Mouse (Mus musculus) G1E (cell line): ENCODE data around the gene Map3k20. TPM values are rescaled to one million over a fixed set of nuclear protein-coding genes. Genes with fewer than 3 reads are reported as not detected.

Experiments
- ATAC-seq: 2 replicates; pipeline ENCODE4 v1.8.0; 2016; ENCODE audit warnings: mild to moderate bottlenecking; ENCODE audit not compliant: insufficient number of reproducible peaks, poor library complexity, low FRiP score, severe bottlenecking; ENCODE audit errors: extremely low read depth
- DNase-seq: peaks from one replicate; pipeline ENCODE4 v3.0.0; 2012; ENCODE audit warnings: low spot score
- H3K27me3 ChIP-seq: 2 replicates; pipeline ENCODE4 v1.6.1; 2012; ENCODE audit warnings: mild to moderate bottlenecking, low read length, inconsistent platforms; ENCODE audit not compliant: insufficient read depth
- H3K36me3 ChIP-seq: replicated peaks from 2 replicates; pipeline ENCODE3; 2012; ENCODE audit warnings: mild to moderate bottlenecking, inconsistent platforms
- H3K4me1 ChIP-seq: 2 replicates; pipeline ENCODE4 v1.6.1; 2012; ENCODE audit warnings: low read depth, low read length, inconsistent platforms, mixed read lengths; ENCODE audit not compliant: insufficient read depth
- H3K4me3 ChIP-seq: 2 replicates; pipeline ENCODE4 v1.5.1; 2012; ENCODE audit warnings: low read depth, mild to moderate bottlenecking, inconsistent platforms, low read length, moderate library complexity, mixed read lengths
- H3K9me3 ChIP-seq: replicated peaks from 2 replicates; pipeline ENCODE4 v1.6.1; 2012; ENCODE audit warnings: inconsistent platforms
- CTCF ChIP-seq: IDR thresholded peaks from 2 replicates; pipeline ENCODE4 v1.5.1; 2012; ENCODE audit warnings: low read depth, low read length, inconsistent platforms, mixed read lengths
- GATA1 ChIP-seq: IDR thresholded peaks from 2 replicates; pipeline ENCODE4 v1.6.1; 2012; ENCODE audit warnings: borderline replicate concordance, low read length, inconsistent platforms, mixed read lengths
- GATA2 ChIP-seq: IDR thresholded peaks from 2 replicates; pipeline ENCODE4 v1.6.1; 2012; ENCODE audit warnings: low read depth, low read length, inconsistent platforms, borderline replicate concordance
- POLR2AphosphoS5 ChIP-seq: IDR thresholded peaks from 2 replicates; pipeline ENCODE4 v1.6.1; 2012; ENCODE audit warnings: low read depth, low read length, inconsistent platforms; ENCODE audit not compliant: insufficient replicate concordance
- TAL1 ChIP-seq: conservative IDR thresholded peaks from 2 replicates; pipeline ENCODE4 v1.6.1; 2012; ENCODE audit warnings: low read depth, low read length, inconsistent platforms, mixed read lengths
- polyA plus RNA-seq: library from polyadenylated mRNA; stranded (reverse); fragments of >175 nt; gene quantifications from 2 replicates; pipeline ENCODE4 v1.2.3, GENCODE M21; 2012
- total RNA-seq, 2 experiments: library from RNA; stranded (forward) in 1 of 2; stranded (reverse) in 1 of 2; fragments of 200-1000 nt in 1 of 2; fragments of >200 nt in 1 of 2; fragmentation: Nextera tagmentation in 1 of 2; gene quantifications; 2 replicates each; pipeline ENCODE4 v1.2.3; 2014 to 2017

Map3k20 gene
- total and polyA plus RNA-seq, 3 experiments, result 2.3 to 60.5 (median 23.2) TPM

GRCm38 (mm10) chr2:72446615-72447014 is 161.2 kb downstream of the Map3k20 start:
- Histone ChIP-seq H3K4me3 (no peak overlapping the region), H3K27me3 (0 out of 2 replicates have a peak, but pooled peaks cover 4% of the 10 kb centered on the region), H3K36me3 (peaks cover 15% of the 10 kb centered on the region), H3K9me3 (no peaks in the 10 kb centered on the region), H3K4me1 (peaks cover 3% of the 10 kb centered on the region; the same call in 1 of the 2 replicates)
- TF ChIP-seq POLR2AphosphoS5, result no peak
- no peak for TF ChIP-seq TAL1
- TF ChIP-seq GATA2, result no peak
- TF ChIP-seq GATA1, result no peak
- no peak for TF ChIP-seq CTCF
- ATAC-seq (no peak), DNase-seq (no peak)

GRCm38 (mm10) chr2:72453563-72453962 is 168.1 kb downstream of the Map3k20 start:
- Histone ChIP-seq H3K36me3 (no peaks in the 10 kb centered on the region), H3K4me1 (no peaks in the 10 kb centered on the region), H3K9me3 (no peaks in the 10 kb centered on the region), H3K4me3 (no peak overlapping the region), H3K27me3 (0 out of 2 replicates have a peak, but pooled peaks cover 4% of the 10 kb centered on the region)
- TF ChIP-seq GATA1, result no peak
- TF ChIP-seq POLR2AphosphoS5, result no peak
- no peak for TF ChIP-seq TAL1
- TF ChIP-seq CTCF, result no peak
- no peak for TF ChIP-seq GATA2
- ATAC-seq (no peak), DNase-seq (no peak)

DNA sequence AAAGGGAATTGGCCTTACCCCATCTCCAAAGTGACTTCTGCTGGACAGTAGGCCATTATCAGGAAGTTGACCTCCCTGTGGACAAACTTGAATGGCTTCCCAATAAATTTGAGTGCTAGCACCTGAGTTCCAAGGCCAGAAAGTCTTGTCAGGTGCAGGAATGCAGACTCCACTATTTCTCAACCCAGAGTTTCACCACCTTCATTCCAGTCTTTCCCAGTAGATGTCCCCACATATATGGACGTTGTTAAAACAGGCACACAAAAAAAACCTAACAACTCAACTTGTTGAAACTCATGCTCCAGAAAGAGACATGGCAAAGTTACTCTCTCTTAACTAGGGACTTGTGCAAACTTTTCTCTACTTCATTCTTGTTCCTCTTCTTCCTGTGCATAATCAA is 170.8 kb downstream of the Map3k20 start:
- H3K9me3 ChIP-seq, result no peaks in the 10 kb centered on the region
- H3K27me3 ChIP-seq, result no peaks in the 10 kb centered on the region
- no peak for ATAC-seq

GRCm38 (mm10) chr2:72464376-72465014 is 179.1 kb downstream of the Map3k20 start:
- H3K4me3 ChIP-seq, result no peak overlapping the region; the same call in 1 of the 2 replicates

More for the DNA sequence above, 170.8 kb downstream of the Map3k20 start:
- no peak for DNase-seq
- H3K4me1 ChIP-seq, result no peaks in the 10 kb centered on the region
- H3K4me3 ChIP-seq, result no peak overlapping the region
- no peak for TF ChIP-seq GATA1
- no peak for TF ChIP-seq CTCF
- no peak for TF ChIP-seq POLR2AphosphoS5
- no peak for TF ChIP-seq TAL1
- TF ChIP-seq GATA2, result no peak
- no peaks in the 10 kb centered on the region for H3K36me3 ChIP-seq

GRCm38 (mm10) chr2:72467604-72468003 is 182.2 kb downstream of the Map3k20 start:
- Histone ChIP-seq H3K36me3 (no peaks in the 10 kb centered on the region), H3K4me1 (peaks cover 30% of the 10 kb centered on the region), H3K4me3 (no peak overlapping the region), H3K9me3 (no peaks in the 10 kb centered on the region), H3K27me3 (no peaks in the 10 kb centered on the region)
- DNase-seq (no peak), ATAC-seq (no peak)
- TF ChIP-seq GATA1, result no peak
- no peak for TF ChIP-seq GATA2

More at GRCm38 (mm10) chr2:72464376-72465014, 179.1 kb downstream of the Map3k20 start:
- Histone ChIP-seq H3K36me3 (no peaks in the 10 kb centered on the region), H3K9me3 (no peaks in the 10 kb centered on the region), H3K4me1 (peaks cover 15% of the 10 kb centered on the region), H3K27me3 (no peaks in the 10 kb centered on the region)
- no peak for DNase-seq
- ATAC-seq, result peak; percentile 54
- TF ChIP-seq CTCF, result no peak
- no peak for TF ChIP-seq TAL1
- TF ChIP-seq POLR2AphosphoS5, result no peak
- no peak for TF ChIP-seq GATA1
- TF ChIP-seq GATA2, result no peak

DNA sequence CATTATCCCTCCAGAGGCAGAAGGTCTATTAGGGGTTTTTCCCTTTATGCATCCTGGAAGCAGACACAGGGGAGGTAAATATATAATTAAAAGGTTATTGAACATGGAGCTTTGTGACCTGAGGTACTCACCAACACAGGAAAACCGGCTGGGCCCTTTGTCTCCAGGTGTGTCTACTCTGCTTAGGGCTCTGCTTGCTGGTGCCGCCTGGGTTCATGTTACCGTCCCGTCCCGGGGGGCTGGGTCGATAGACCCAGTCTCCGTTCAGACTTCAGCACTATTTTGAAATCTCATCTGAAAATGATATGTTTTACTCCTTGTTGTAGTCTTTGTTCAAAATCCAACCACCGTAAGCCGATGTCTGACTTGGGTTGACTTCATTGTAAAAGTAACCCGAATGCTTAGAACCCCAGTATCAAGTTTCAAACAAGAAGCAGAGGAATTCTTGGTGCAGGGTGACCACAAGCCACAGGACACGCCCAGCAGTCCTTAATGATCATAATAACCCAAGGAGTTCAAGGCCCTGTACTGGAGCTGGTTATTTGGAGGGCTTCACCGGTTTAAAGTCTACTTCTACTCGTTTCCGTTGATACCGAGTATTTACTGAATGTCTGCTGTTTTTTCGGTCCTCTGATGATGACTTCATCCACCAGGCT is 186.1 kb downstream of the Map3k20 start:
- no peak overlapping the region; the same call in 1 of the 2 replicates for H3K4me3 ChIP-seq
- H3K36me3 ChIP-seq, result no peaks in the 10 kb centered on the region
- H3K4me1 ChIP-seq, result peaks cover 44% of the 10 kb centered on the region
- no peaks in the 10 kb centered on the region for H3K27me3 ChIP-seq
- TF ChIP-seq GATA2 (no peak), GATA1 (no peak), CTCF (no peak), TAL1 (no peak), POLR2AphosphoS5 (no peak)
- H3K9me3 ChIP-seq, result no peaks in the 10 kb centered on the region
- DNase-seq, result peak; percentile 35
- ATAC-seq, result no peak
